Mouse (Mus musculus): ENCODE results near the gene Pomp. TPM values are rescaled to one million over a fixed set of nuclear protein-coding genes. Genes with fewer than 3 reads are reported as not detected.

Gene Pomp
- polyA plus RNA-seq, 1 experiment, result 68.6 TPM

- WGBS, result 69% methylated on average over 11 of the region's 11 CpGs
- TF ChIP-seq POLR2A (IDR thresholded peaks at IDR 0.05; ENCODE audit: control insufficient read depth, extremely low read depth, insufficient read depth, low read length, poor library complexity) (no peak), CTCF (IDR thresholded peaks at IDR 0.05; ENCODE audit: borderline replicate concordance, control insufficient read depth, extremely low read depth, insufficient read depth, low read length, poor library complexity) (0 out of 2 replicates have a peak, but pooled peaks have one; percentile 20)
- H3K36me3 ChIP-seq (ENCODE audit: control insufficient read depth, insufficient read depth, low read length), result no peaks in the 10 kb centered on the region
- DNase-seq, result no peak
- H3K27ac ChIP-seq (ENCODE audit: control insufficient read depth, insufficient read depth, low read length), result no peak overlapping the region
- no peaks in the 10 kb centered on the region for H3K4me1 ChIP-seq (replicated peaks; ENCODE audit: control insufficient read depth, insufficient read depth, low read length)
- no peaks in the 10 kb centered on the region for H3K27me3 ChIP-seq (ENCODE audit: control insufficient read depth, insufficient read depth, low read length)
- no peak overlapping the region for H3K4me3 ChIP-seq (ENCODE audit: control insufficient read depth, insufficient read depth, low read length)
Measured at GRCm38 (mm10) chr5:147907144-147907543, 46.9 kb downstream of the Pomp start.

GRCm38 (mm10) chr5:147907851-147908250 lies 47.6 kb downstream of the Pomp start:
- no peaks in the 10 kb centered on the region for H3K27me3 ChIP-seq (ENCODE audit: control insufficient read depth, insufficient read depth, low read length)
- no peak for DNase-seq
- H3K27ac ChIP-seq (ENCODE audit: control insufficient read depth, insufficient read depth, low read length), result no peak overlapping the region
- TF ChIP-seq POLR2A (IDR thresholded peaks at IDR 0.05; ENCODE audit: control insufficient read depth, extremely low read depth, insufficient read depth, low read length, poor library complexity) (no peak), CTCF (IDR thresholded peaks at IDR 0.05; ENCODE audit: borderline replicate concordance, control insufficient read depth, extremely low read depth, insufficient read depth, low read length, poor library complexity) (no peak)
- no peaks in the 10 kb centered on the region for H3K4me1 ChIP-seq (replicated peaks; ENCODE audit: control insufficient read depth, insufficient read depth, low read length)
- no peak overlapping the region for H3K4me3 ChIP-seq (ENCODE audit: control insufficient read depth, insufficient read depth, low read length)
- no peaks in the 10 kb centered on the region for H3K36me3 ChIP-seq (ENCODE audit: control insufficient read depth, insufficient read depth, low read length)
- WGBS, result 92% methylated on average over 8 of the region's 8 CpGs

- H3K27me3 ChIP-seq (ENCODE audit: control insufficient read depth, insufficient read depth, low read length), result no peaks in the 10 kb centered on the region
- WGBS, result 87% methylated on average over 12 of the region's 12 CpGs
- H3K4me3 ChIP-seq (ENCODE audit: control insufficient read depth, insufficient read depth, low read length), result no peak overlapping the region
- TF ChIP-seq POLR2A (IDR thresholded peaks at IDR 0.05; ENCODE audit: control insufficient read depth, extremely low read depth, insufficient read depth, low read length, poor library complexity) (no peak), CTCF (IDR thresholded peaks at IDR 0.05; ENCODE audit: borderline replicate concordance, control insufficient read depth, extremely low read depth, insufficient read depth, low read length, poor library complexity) (no peak)
- H3K27ac ChIP-seq (ENCODE audit: control insufficient read depth, insufficient read depth, low read length), result no peak overlapping the region
- no peak for DNase-seq
- H3K36me3 ChIP-seq (ENCODE audit: control insufficient read depth, insufficient read depth, low read length), result no peaks in the 10 kb centered on the region
- H3K4me1 ChIP-seq (replicated peaks; ENCODE audit: control insufficient read depth, insufficient read depth, low read length), result peaks cover 5% of the 10 kb centered on the region
Measured at GRCm38 (mm10) chr5:147910807-147911509, 50.7 kb downstream of the Pomp start.

- Histone ChIP-seq H3K27ac (ENCODE audit: control insufficient read depth, insufficient read depth, low read length) (no peak overlapping the region), H3K36me3 (ENCODE audit: control insufficient read depth, insufficient read depth, low read length) (no peaks in the 10 kb centered on the region), H3K4me3 (ENCODE audit: control insufficient read depth, insufficient read depth, low read length) (no peak overlapping the region), H3K27me3 (ENCODE audit: control insufficient read depth, insufficient read depth, low read length) (no peaks in the 10 kb centered on the region), H3K4me1 (replicated peaks; ENCODE audit: control insufficient read depth, insufficient read depth, low read length) (peaks cover 5% of the 10 kb centered on the region)
- 91% methylated on average over 5 of the region's 5 CpGs for whole genome bisulfite sequencing
- TF ChIP-seq POLR2A (IDR thresholded peaks at IDR 0.05; ENCODE audit: control insufficient read depth, extremely low read depth, insufficient read depth, low read length, poor library complexity) (no peak), CTCF (IDR thresholded peaks at IDR 0.05; ENCODE audit: borderline replicate concordance, control insufficient read depth, extremely low read depth, insufficient read depth, low read length, poor library complexity) (no peak)
- DNase-seq, result no peak
Measured at GRCm38 (mm10) chr5:147911744-147912143, 51.5 kb downstream of the Pomp start.

GRCm38 (mm10) chr5:147913241-147913842 lies 53.1 kb downstream of the Pomp start:
- no peak overlapping the region for H3K4me3 ChIP-seq (ENCODE audit: control insufficient read depth, insufficient read depth, low read length)
- WGBS, result 65% methylated on average over 14 of the region's 14 CpGs
- DNase-seq, result no peak

GRCm38 (mm10) chr5:147915038-147915566 lies 54.8 kb downstream of the Pomp start:
- no peak overlapping the region for H3K27ac ChIP-seq (ENCODE audit: control insufficient read depth, insufficient read depth, low read length)
- H3K4me1 ChIP-seq (replicated peaks; ENCODE audit: control insufficient read depth, insufficient read depth, low read length), result peaks cover 5% of the 10 kb centered on the region
- H3K4me3 ChIP-seq (ENCODE audit: control insufficient read depth, insufficient read depth, low read length), result no peak overlapping the region
- no peaks in the 10 kb centered on the region for H3K27me3 ChIP-seq (ENCODE audit: control insufficient read depth, insufficient read depth, low read length)
- DNase-seq, result no peak
- no peak for TF ChIP-seq CTCF (IDR thresholded peaks at IDR 0.05; ENCODE audit: borderline replicate concordance, control insufficient read depth, extremely low read depth, insufficient read depth, low read length, poor library complexity)
- TF ChIP-seq POLR2A (IDR thresholded peaks at IDR 0.05; ENCODE audit: control insufficient read depth, extremely low read depth, insufficient read depth, low read length, poor library complexity), result no peak
- WGBS, result 60% methylated on average over 6 of the region's 6 CpGs
- H3K36me3 ChIP-seq (ENCODE audit: control insufficient read depth, insufficient read depth, low read length), result no peaks in the 10 kb centered on the region

More at GRCm38 (mm10) chr5:147913241-147913842, 53.1 kb downstream of the Pomp start:
- Histone ChIP-seq H3K27ac (ENCODE audit: control insufficient read depth, insufficient read depth, low read length) (no peak overlapping the region), H3K36me3 (ENCODE audit: control insufficient read depth, insufficient read depth, low read length) (no peaks in the 10 kb centered on the region), H3K4me1 (replicated peaks; ENCODE audit: control insufficient read depth, insufficient read depth, low read length) (peaks cover 5% of the 10 kb centered on the region), H3K27me3 (ENCODE audit: control insufficient read depth, insufficient read depth, low read length) (no peaks in the 10 kb centered on the region)
- TF ChIP-seq POLR2A (IDR thresholded peaks at IDR 0.05; ENCODE audit: control insufficient read depth, extremely low read depth, insufficient read depth, low read length, poor library complexity), result no peak
- TF ChIP-seq CTCF (IDR thresholded peaks at IDR 0.05; ENCODE audit: borderline replicate concordance, control insufficient read depth, extremely low read depth, insufficient read depth, low read length, poor library complexity), result no peak

Data from thymus, adult 2 months (tissue).